Mouse (Mus musculus) heart, embryonic 10.5 days (tissue): ENCODE data around the gene Eya4. TPM values are rescaled to one million over a fixed set of nuclear protein-coding genes. Genes with fewer than 3 reads are reported as not detected.
A peak's percentile ranks its signal among the peaks of the same experiment; 100 is the strongest.

Source experiments
- DNase-seq: peaks from one replicate; pipeline ENCODE4 v3.0.0-alpha.2; 2017; ENCODE audit warnings: low spot score
- H3K27ac ChIP-seq: fragments of 300-500 bp; sonication (generic); 2 replicates; pipeline ENCODE4 v1.5.1; 2016; ENCODE audit warnings: mild to moderate bottlenecking
- H3K27me3 ChIP-seq: fragments of 300-500 bp; sonication (generic); 2 replicates; pipeline ENCODE4 v1.6.1; 2016; ENCODE audit warnings: mild to moderate bottlenecking; ENCODE audit not compliant: poor library complexity, insufficient read depth, severe bottlenecking
- H3K36me3 ChIP-seq: fragments of 300-500 bp; sonication (generic); 2 replicates; pipeline ENCODE4 v1.6.1; 2016; ENCODE audit warnings: mild to moderate bottlenecking, moderate library complexity
- H3K4me1 ChIP-seq: fragments of 300-500 bp; sonication (generic); 2 replicates; pipeline ENCODE4 v1.6.1; 2016; ENCODE audit warnings: mild to moderate bottlenecking
- H3K4me3 ChIP-seq: fragments of 300-500 bp; sonication (generic); 2 replicates; pipeline ENCODE4 v1.5.1; 2016; ENCODE audit warnings: mild to moderate bottlenecking, moderate library complexity
- H3K9me3 ChIP-seq: fragments of 300-500 bp; sonication (generic); 2 replicates; pipeline ENCODE4 v1.6.1; 2016; ENCODE audit warnings: mild to moderate bottlenecking, moderate library complexity
- WGBS: fragments of 180-500 bp; shearing (Covaris S2); methylation state at CpG from one replicate; pipeline ENCODE4 v1.1.7; 2016; 5-methylcytosine and 5-hydroxymethylcytosine counted together
- polyA plus RNA-seq: library from polyadenylated mRNA; unstranded; fragments of >200 nt; fragmentation: Nextera tagmentation; extraction: Ambion mirVana; gene quantifications from 2 replicates; pipeline ENCODE4 v1.2.1, GENCODE M21; 2016

Gene Eya4
- 1.1 and 2.2 TPM in 2 replicates for polyA plus RNA-seq

GRCm38 (mm10) chr10:23350011-23350911, at the start of gene Eya4:
Eya4 (minus strand) TSS chr10:23350786.
- DNase-seq = no peak
- Histone ChIP-seq H3K4me1 (peaks cover 16% of the 10 kb centered on the region), H3K9me3 (no peaks in the 10 kb centered on the region), H3K4me3 (peak within 1 kb of the TSS; percentile 80), H3K36me3 (no peaks in the 10 kb centered on the region), H3K27me3 (peaks cover 5% of the 10 kb centered on the region), H3K27ac (peak within 1 kb of the TSS; percentile 90)
- under 1% methylated on average over 74 of the region's 79 CpGs for WGBS

- no peak overlapping the region for H3K27ac ChIP-seq
- H3K4me1 ChIP-seq = peaks cover 4% of the 10 kb centered on the region; the same call in 1 of the 2 replicates
- H3K4me3 ChIP-seq = no peak overlapping the region
- H3K36me3 ChIP-seq = no peaks in the 10 kb centered on the region
- 84% methylated on average over 3 of the region's 3 CpGs for WGBS
- no peaks in the 10 kb centered on the region for H3K9me3 ChIP-seq
- no peak for DNase-seq
- no peaks in the 10 kb centered on the region for H3K27me3 ChIP-seq
Measured at GRCm38 (mm10) chr10:23395399-23395798, 44.8 kb upstream of the Eya4 start.

- Histone ChIP-seq H3K4me1 (peaks cover 4% of the 10 kb centered on the region; the same call in 1 of the 2 replicates), H3K27me3 (no peaks in the 10 kb centered on the region), H3K4me3 (no peak overlapping the region), H3K36me3 (no peaks in the 10 kb centered on the region), H3K9me3 (no peaks in the 10 kb centered on the region), H3K27ac (no peak overlapping the region; the same call in 1 of the 2 replicates)
- 68% methylated on average over 11 of the region's 11 CpGs for WGBS
- DNase-seq = no peak
Measured at GRCm38 (mm10) chr10:23394556-23395245, 44.1 kb upstream of the Eya4 start.

GRCm38 (mm10) chr10:23394152-23394551, 43.6 kb upstream of the Eya4 start:
- H3K27ac ChIP-seq = no peak overlapping the region
- no peaks in the 10 kb centered on the region for H3K36me3 ChIP-seq
- 75% methylated on average over 6 of the region's 6 CpGs for WGBS
- DNase-seq = no peak
- H3K4me1 ChIP-seq = peaks cover 4% of the 10 kb centered on the region; the same call in 1 of the 2 replicates
- H3K27me3 ChIP-seq = no peaks in the 10 kb centered on the region
- no peaks in the 10 kb centered on the region for H3K9me3 ChIP-seq
- H3K4me3 ChIP-seq = no peak overlapping the region

- no peaks in the 10 kb centered on the region for H3K4me1 ChIP-seq
- H3K36me3 ChIP-seq = no peaks in the 10 kb centered on the region
- H3K27me3 ChIP-seq = no peaks in the 10 kb centered on the region
- no peaks in the 10 kb centered on the region for H3K9me3 ChIP-seq
- no peak overlapping the region for H3K27ac ChIP-seq
- no peak overlapping the region for H3K4me3 ChIP-seq
- DNase-seq = no peak
- WGBS = 84% methylated on average over 6 of the region's 6 CpGs
Measured at GRCm38 (mm10) chr10:23363866-23364265, 13.3 kb upstream of the Eya4 start.

- H3K27ac ChIP-seq = peak overlapping the region; percentile 90
- H3K4me3 ChIP-seq = peak overlapping the region; percentile 80
- peaks cover 16% of the 10 kb centered on the region for H3K4me1 ChIP-seq
- H3K9me3 ChIP-seq = no peaks in the 10 kb centered on the region
- WGBS = 0% methylated on average over 32 of the region's 33 CpGs
- H3K36me3 ChIP-seq = no peaks in the 10 kb centered on the region
- peaks cover 5% of the 10 kb centered on the region for H3K27me3 ChIP-seq
- peak; percentile 76 for DNase-seq
Measured at GRCm38 (mm10) chr10:23349392-23350010, 1.1 kb downstream of the Eya4 start.

GRCm38 (mm10) chr10:23348893-23349391, 1.6 kb downstream of the Eya4 start:
- peak; percentile 74 for DNase-seq
- Histone ChIP-seq H3K27ac (peak overlapping the region; percentile 90), H3K27me3 (peaks cover 5% of the 10 kb centered on the region), H3K4me3 (peak overlapping the region; percentile 80), H3K9me3 (no peaks in the 10 kb centered on the region), H3K4me1 (peaks cover 16% of the 10 kb centered on the region), H3K36me3 (no peaks in the 10 kb centered on the region)
- under 1% methylated on average over 22 of the region's 22 CpGs for WGBS

GRCm38 (mm10) chr10:23348101-23348892, 2.3 kb downstream of the Eya4 start:
- Histone ChIP-seq H3K27me3 (peaks cover 5% of the 10 kb centered on the region), H3K4me3 (peak overlapping the region; percentile 80), H3K27ac (no peak overlapping the region), H3K36me3 (no peaks in the 10 kb centered on the region), H3K9me3 (no peaks in the 10 kb centered on the region), H3K4me1 (peaks cover 16% of the 10 kb centered on the region)
- no peak for DNase-seq
- 1% methylated on average over 34 of the region's 34 CpGs for WGBS

- Histone ChIP-seq H3K27me3 (no peaks in the 10 kb centered on the region), H3K9me3 (no peaks in the 10 kb centered on the region), H3K4me3 (no peak overlapping the region), H3K27ac (no peak overlapping the region), H3K36me3 (no peaks in the 10 kb centered on the region), H3K4me1 (no peaks in the 10 kb centered on the region)
- WGBS = 87% methylated on average over 1 of the region's 1 CpGs
- no peak for DNase-seq
Measured at GRCm38 (mm10) chr10:23337250-23337649, 13.3 kb downstream of the Eya4 start.

GRCm38 (mm10) chr10:23332768-23333167, 17.8 kb downstream of the Eya4 start:
- 68% methylated on average over 5 of the region's 5 CpGs for WGBS
- H3K4me1 ChIP-seq = no peaks in the 10 kb centered on the region

GRCm38 (mm10) chr10:23327651-23328050, 22.9 kb downstream of the Eya4 start:
- 87% methylated on average over 6 of the region's 6 CpGs for WGBS
- Histone ChIP-seq H3K4me3 (no peak overlapping the region), H3K27ac (no peak overlapping the region), H3K36me3 (no peaks in the 10 kb centered on the region), H3K27me3 (no peaks in the 10 kb centered on the region), H3K4me1 (no peaks in the 10 kb centered on the region), H3K9me3 (no peaks in the 10 kb centered on the region)
- no peak for DNase-seq

More at GRCm38 (mm10) chr10:23332768-23333167, 17.8 kb downstream of the Eya4 start:
- Histone ChIP-seq H3K9me3 (no peaks in the 10 kb centered on the region), H3K27ac (no peak overlapping the region), H3K36me3 (no peaks in the 10 kb centered on the region), H3K4me3 (no peak overlapping the region), H3K27me3 (no peaks in the 10 kb centered on the region)
- DNase-seq = no peak

GRCm38 (mm10) chr10:23322275-23322674, 28.3 kb downstream of the Eya4 start:
- H3K4me3 ChIP-seq = no peak overlapping the region
- no peak overlapping the region for H3K27ac ChIP-seq
- H3K27me3 ChIP-seq = no peaks in the 10 kb centered on the region
- no peak for DNase-seq
- no peaks in the 10 kb centered on the region for H3K9me3 ChIP-seq
- no peaks in the 10 kb centered on the region for H3K4me1 ChIP-seq
- 77% methylated on average over 4 of the region's 4 CpGs for WGBS
- H3K36me3 ChIP-seq = no peaks in the 10 kb centered on the region
